25 mouse cellular contexts compared by ENCODE assay signal in the genomic region with DNA sequence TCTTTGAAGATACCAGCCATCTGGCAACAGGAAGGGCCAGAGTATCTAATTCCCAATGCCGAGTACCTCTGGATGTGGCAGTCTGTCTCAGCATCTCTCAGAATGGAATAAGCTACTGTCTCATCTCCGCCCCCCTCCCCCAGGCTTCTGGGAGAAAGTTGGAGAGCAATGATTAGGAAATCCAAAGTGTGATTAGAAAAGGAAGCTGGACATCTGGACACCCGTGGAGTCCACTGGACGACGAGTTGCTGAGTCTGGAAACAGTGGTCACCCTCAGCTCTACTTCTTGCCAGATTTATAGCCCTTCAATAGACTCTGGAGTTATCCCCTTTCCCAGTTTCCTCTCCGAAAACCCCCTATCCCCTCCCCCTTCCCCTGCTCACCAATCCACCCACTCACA.
"Had no signal": no experiment of that assay in that cellular context is flagged by ENCODE, and none has a peak within 500 bp of the region (broad histone marks: within the 10 kb centered on the region; RNA-seq: fewer than 3 reads in every experiment).

No protein-coding gene starts in this region.

- H3K27ac ChIP-seq: heart, adult 2 months; heart, embryonic 13.5 days; heart, embryonic 15.5 days; hindbrain, embryonic 13.5 days; hindbrain, embryonic 15.5 days; hindbrain, postnatal 0 days; kidney, embryonic 15.5 days; kidney, postnatal 0 days; limb, embryonic 13.5 days had no signal

- DNase-seq: forebrain, postnatal 0 days; gastrocnemius, postnatal 14 days; gastrocnemius, postnatal 36 days; heart, adult 11 months; heart, adult 2 months; heart, postnatal 14 days; heart, postnatal 36 days; kidney, adult 11 months; kidney, adult 2 months; kidney, adult 9 months; kidney, postnatal 14 days; kidney, postnatal 36 days; layer of hippocampus, adult 9-11 months; layer of hippocampus, postnatal 36 days; left cerebral cortex, postnatal 4 days had no signal

- H3K4me3 ChIP-seq: heart, adult 2 months; heart, embryonic 13.5 days; heart, embryonic 15.5 days; hindbrain, embryonic 13.5 days; hindbrain, embryonic 15.5 days; kidney, embryonic 15.5 days; limb, embryonic 13.5 days had no signal

- ATAC-seq: forebrain, postnatal 0 days; hindbrain, postnatal 0 days; intestine, embryonic 16.5 days had no signal

- H3K4me2 ChIP-seq: heart, embryonic 11.5 days; heart, embryonic 13.5 days; heart, embryonic 15.5 days; hindbrain, embryonic 13.5 days; hindbrain, embryonic 15.5 days; kidney, embryonic 15.5 days; limb, embryonic 13.5 days had no signal

- H3K9me3 ChIP-seq: heart, embryonic 15.5 days; hindbrain, embryonic 13.5 days; hindbrain, embryonic 15.5 days; kidney, embryonic 15.5 days; limb, embryonic 13.5 days had no signal

- H3K36me3 ChIP-seq: heart, embryonic 13.5 days; heart, embryonic 15.5 days; hindbrain, embryonic 13.5 days; hindbrain, embryonic 15.5 days; kidney, embryonic 15.5 days; limb, embryonic 13.5 days had no signal

- H3K27me3 ChIP-seq: heart, embryonic 13.5 days; heart, embryonic 15.5 days; hindbrain, embryonic 13.5 days; hindbrain, embryonic 15.5 days; kidney, embryonic 15.5 days; limb, embryonic 13.5 days had no signal

- H3K9ac ChIP-seq: forebrain, postnatal 0 days; heart, embryonic 13.5 days; heart, embryonic 15.5 days; hindbrain, embryonic 13.5 days; hindbrain, embryonic 15.5 days; kidney, embryonic 15.5 days; limb, embryonic 13.5 days had no signal

- H3K4me1 ChIP-seq: heart, embryonic 13.5 days; heart, embryonic 15.5 days; hindbrain, embryonic 13.5 days; hindbrain, embryonic 15.5 days; kidney, embryonic 15.5 days; limb, embryonic 13.5 days had no signal
